Mouse (Mus musculus): Measurements from ENCODE around the gene Bag5.

GRCm38 (mm10) chr12:111757561-111758325, 44.7 kb upstream of the Bag5 start:
- TF ChIP-seq CHD1 (IDR thresholded peaks at IDR 0.05; ENCODE audit: low read depth, low read length) = no peak
- no peak for TF ChIP-seq EP300 (IDR thresholded peaks at IDR 0.05; ENCODE audit: low read length)
- TF ChIP-seq POLR2A (IDR thresholded peaks at IDR 0.05; ENCODE audit: low read depth, low read length) = no peak
- no peak for TF ChIP-seq TBP (conservative IDR thresholded peaks at IDR 0.05; ENCODE audit: low read depth, low read length)
- TF ChIP-seq CTCF (conservative IDR thresholded peaks at IDR 0.05 in 1 of 2, IDR thresholded peaks at IDR 0.05 in 1 of 2; ENCODE audit: low read depth in 2 of 2, low read length in 2 of 2) = no peak

All from CH12.LX (cell line).